Mouse (Mus musculus) embryonic fibroblast, embryonic 13.5 days (primary cell): ENCODE data around the gene Fam187a. TPM values are rescaled to one million over a fixed set of nuclear protein-coding genes. Genes with fewer than 3 reads are reported as not detected.

ENCODE experiments used
- H3K27ac ChIP-seq: 2 replicates; pipeline ENCODE4 v1.5.1; 2012; ENCODE audit warnings: low read length, control low read depth, inconsistent platforms; ENCODE audit not compliant: insufficient read depth
- H3K4me1 ChIP-seq: 2 replicates; pipeline ENCODE4 v1.6.1; 2011; ENCODE audit warnings: low read length; ENCODE audit not compliant: control insufficient read depth, insufficient read depth
- H3K4me3 ChIP-seq: 2 replicates; pipeline ENCODE4 v1.5.1; 2011; ENCODE audit warnings: mild to moderate bottlenecking, control low read depth, low read length; ENCODE audit not compliant: insufficient read depth
- CTCF ChIP-seq: IDR thresholded peaks from 2 replicates; pipeline ENCODE4 v1.5.1; 2011; ENCODE audit warnings: mild to moderate bottlenecking, control low read depth, low read length, moderate library complexity, borderline replicate concordance; ENCODE audit not compliant: insufficient read depth
- POLR2A ChIP-seq: IDR thresholded peaks from 2 replicates; pipeline ENCODE4 v1.6.1; 2011; ENCODE audit warnings: low read depth, mild to moderate bottlenecking, control low read depth, low read length, moderate library complexity
- polyA plus RNA-seq: library from polyadenylated mRNA; stranded (reverse); fragments of >200 nt; gene quantifications from 2 replicates; pipeline ENCODE4 v1.2.4, GENCODE M21; 2011; ENCODE audit warnings: low read depth; ENCODE audit not compliant: missing spikeins, insufficient read length

The Fam187a gene
- polyA plus RNA-seq = not detected in 2 replicates

GRCm38 (mm10) chr11:102884616-102885219 lies at the start of gene Fam187a:
TSS of gene Fam187a (plus strand) at chr11:102885169.
- H3K4me3 ChIP-seq = no peak within 1 kb of the TSS
- H3K27ac ChIP-seq = no peak within 1 kb of the TSS
- no peaks in the 10 kb centered on the region for H3K4me1 ChIP-seq
- TF ChIP-seq POLR2A = no peak
- no peak for TF ChIP-seq CTCF

- no peak within 1 kb of the TSS for H3K4me3 ChIP-seq
- H3K27ac ChIP-seq = no peak within 1 kb of the TSS
- no peaks in the 10 kb centered on the region for H3K4me1 ChIP-seq
- TF ChIP-seq POLR2A (no peak), CTCF (no peak)
Observed at GRCm38 (mm10) chr11:102835549-102835948, 49.4 kb upstream of the Fam187a start, which contains the start of gene Higd1b. TSS of gene Higd1b (plus strand) at chr11:102835849.

GRCm38 (mm10) chr11:102836146-102836545 lies 48.8 kb upstream of the Fam187a start:
- no peaks in the 10 kb centered on the region for H3K4me1 ChIP-seq
- no peak overlapping the region for H3K27ac ChIP-seq
- no peak for TF ChIP-seq CTCF
- TF ChIP-seq POLR2A = no peak
- no peak overlapping the region for H3K4me3 ChIP-seq

DNA sequence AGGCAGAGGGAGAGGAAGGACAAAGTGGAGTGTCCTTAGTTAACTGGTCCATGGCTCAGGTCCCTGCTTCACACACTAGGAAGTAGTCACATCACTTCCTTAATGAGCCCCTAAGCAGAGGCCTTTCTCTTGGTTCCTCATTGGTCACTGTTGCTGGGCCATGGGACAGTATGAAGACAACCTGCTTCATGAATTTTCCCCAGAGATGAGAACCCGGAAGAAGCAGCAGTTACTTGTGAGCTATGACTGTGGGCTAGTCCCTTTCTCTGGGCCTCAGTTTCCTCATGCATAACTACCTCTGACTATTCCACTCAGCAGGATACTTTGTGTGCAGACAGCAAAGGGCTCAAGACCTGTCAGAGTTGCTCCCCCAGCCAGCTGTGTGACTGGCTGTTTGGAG lies 47.6 kb upstream of the Fam187a start:
- no peak for TF ChIP-seq CTCF
- no peak for TF ChIP-seq POLR2A
- no peak overlapping the region for H3K27ac ChIP-seq
- H3K4me3 ChIP-seq = no peak overlapping the region
- H3K4me1 ChIP-seq = no peaks in the 10 kb centered on the region

DNA sequence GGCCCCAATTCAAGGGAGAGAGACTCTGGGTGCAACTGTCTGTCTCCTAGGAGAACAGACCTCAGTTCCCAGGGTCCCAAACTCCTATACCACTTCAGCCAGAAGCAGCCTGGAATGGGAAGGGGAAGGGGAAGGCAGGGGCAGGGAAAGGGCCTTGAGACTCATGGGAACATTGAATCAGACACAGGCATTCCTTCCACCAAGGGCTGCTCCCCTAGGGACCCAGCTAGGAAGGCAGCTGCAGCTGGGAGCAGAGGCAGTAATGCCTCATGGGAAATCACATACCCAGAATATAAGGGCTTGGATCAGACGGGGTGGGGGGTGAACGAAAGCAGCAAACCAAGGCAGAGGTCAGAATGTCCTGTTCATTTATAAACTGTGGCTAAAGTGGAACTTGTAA lies 46.8 kb upstream of the Fam187a start:
- Histone ChIP-seq H3K4me1 (no peaks in the 10 kb centered on the region), H3K4me3 (no peak overlapping the region), H3K27ac (no peak overlapping the region)
- no peak for TF ChIP-seq POLR2A
- no peak for TF ChIP-seq CTCF

- no peaks in the 10 kb centered on the region for H3K4me1 ChIP-seq
- no peak overlapping the region for H3K4me3 ChIP-seq
- no peak overlapping the region for H3K27ac ChIP-seq
- no peak for TF ChIP-seq POLR2A
- TF ChIP-seq CTCF = no peak
Observed at GRCm38 (mm10) chr11:102838616-102839150, 46.3 kb upstream of the Fam187a start.

- Histone ChIP-seq H3K4me3 (no peak overlapping the region), H3K27ac (no peak overlapping the region), H3K4me1 (no peaks in the 10 kb centered on the region)
- no peak for TF ChIP-seq CTCF
- TF ChIP-seq POLR2A = no peak
Observed at GRCm38 (mm10) chr11:102845926-102846325, 39.0 kb upstream of the Fam187a start.

GRCm38 (mm10) chr11:102851883-102852282 lies 33.1 kb upstream of the Fam187a start:
- no peak overlapping the region for H3K27ac ChIP-seq
- no peaks in the 10 kb centered on the region for H3K4me1 ChIP-seq
- no peak overlapping the region for H3K4me3 ChIP-seq
- no peak for TF ChIP-seq POLR2A
- TF ChIP-seq CTCF = peak; percentile 83

DNA sequence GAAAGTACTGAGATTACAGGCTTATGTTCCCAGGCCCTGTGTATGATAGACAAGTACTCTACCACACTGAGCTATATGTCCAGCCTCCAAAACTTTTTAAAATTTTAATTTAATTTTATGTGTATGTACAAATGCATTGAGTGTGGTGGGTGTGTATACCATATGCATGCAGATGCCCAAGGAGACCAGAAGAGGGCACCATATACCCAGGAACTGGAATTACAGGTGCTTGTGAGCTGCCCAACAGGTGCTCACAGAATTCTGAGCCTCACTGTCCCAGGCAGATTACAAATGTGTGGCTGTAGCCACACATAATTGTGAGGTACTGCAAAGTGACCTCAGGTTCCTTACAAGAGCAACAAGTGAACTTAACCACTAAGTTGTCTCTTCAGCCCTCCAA lies 31.2 kb upstream of the Fam187a start:
- Histone ChIP-seq H3K27ac (no peak overlapping the region), H3K4me3 (no peak overlapping the region), H3K4me1 (no peaks in the 10 kb centered on the region)
- TF ChIP-seq POLR2A = no peak
- TF ChIP-seq CTCF = no peak

DNA sequence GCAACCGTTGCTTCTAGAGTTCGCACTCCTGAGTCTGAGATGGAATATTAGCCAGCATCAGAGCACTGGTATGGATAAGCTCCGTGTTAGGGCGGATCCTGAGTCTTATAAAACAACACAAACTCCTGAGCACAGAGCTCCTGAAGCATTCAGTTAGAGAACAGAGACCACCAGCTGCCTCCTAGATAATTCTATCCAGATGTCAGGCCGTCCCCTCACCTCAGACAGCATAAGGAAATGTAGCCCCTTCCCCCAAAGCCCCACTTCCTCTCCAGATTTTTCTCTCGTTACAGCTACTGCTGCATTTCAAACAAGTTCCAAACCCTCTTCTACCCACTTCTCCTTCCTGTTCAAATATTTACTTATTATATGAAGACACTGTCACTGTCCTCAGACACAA lies 29.0 kb upstream of the Fam187a start:
- Histone ChIP-seq H3K27ac (no peak overlapping the region), H3K4me1 (no peaks in the 10 kb centered on the region), H3K4me3 (no peak overlapping the region)
- no peak for TF ChIP-seq CTCF
- TF ChIP-seq POLR2A = no peak

- Histone ChIP-seq H3K4me1 (no peaks in the 10 kb centered on the region), H3K4me3 (no peak overlapping the region), H3K27ac (no peak overlapping the region)
- no peak for TF ChIP-seq CTCF
- TF ChIP-seq POLR2A = no peak
Observed at GRCm38 (mm10) chr11:102858951-102859350, 26.0 kb upstream of the Fam187a start.
